ENCODE assay signal across 7 mouse cellular contexts in the genomic region with DNA sequence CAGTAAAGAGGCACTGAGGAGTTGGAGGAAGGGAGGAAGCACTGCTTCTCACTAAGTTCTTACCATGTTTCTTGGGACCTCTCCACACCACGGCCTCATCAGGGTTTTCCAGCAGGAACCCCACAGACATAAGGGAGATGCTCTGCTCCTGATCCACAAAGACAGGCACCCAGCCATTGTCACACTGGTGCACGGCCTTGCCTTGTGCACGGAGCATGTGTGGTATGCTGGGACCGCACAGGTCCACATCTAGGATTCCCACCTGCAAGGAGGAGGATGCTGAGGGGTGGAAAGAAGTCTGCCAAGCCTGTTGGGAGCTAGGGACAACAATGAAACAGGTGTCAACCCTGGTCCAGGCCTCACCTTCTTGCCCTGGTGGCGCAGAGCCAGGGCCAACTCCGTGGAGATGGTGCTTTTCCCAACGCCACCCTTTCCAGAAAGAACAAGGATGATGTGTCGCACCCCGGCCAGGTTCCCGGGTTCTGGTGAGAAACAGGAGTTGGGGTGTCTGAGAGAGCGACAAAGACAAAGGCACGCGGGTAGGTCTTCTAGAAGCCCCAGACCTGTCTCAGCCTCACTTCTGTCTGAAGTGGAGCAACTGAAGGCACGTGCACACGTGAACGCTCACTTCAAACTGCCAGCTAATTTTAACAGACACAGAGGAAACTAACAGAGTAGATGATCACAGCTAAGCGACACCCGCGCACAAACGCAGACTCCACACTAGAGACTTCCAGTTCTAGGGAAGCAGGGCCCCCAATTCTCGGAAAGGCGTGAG. TPM values are rescaled to one million over a fixed set of nuclear protein-coding genes. Genes with fewer than 3 reads are reported as not detected.
DNase-seq lines count a peak whose midpoint lies in the region; ATAC-seq and TF ChIP-seq lines count a peak whose summit lies in the region.

No protein-coding gene starts in this region.

- no peak for TF ChIP-seq CTCF in small intestine, adult 2 months (IDR thresholded peaks at IDR 0.05; ENCODE audit: extremely low read depth, insufficient read length, insufficient replicate concordance, low read depth, low read length)

- ATAC-seq in lung, embryonic 15.5 days (ENCODE audit: borderline replicate concordance, extremely low read depth, low FRiP score, low TSS enrichment): no peak
- no peak; the same call in 1 of the 2 replicates for ATAC-seq in limb, embryonic 11.5 days (ENCODE audit: insufficient number of reproducible peaks, low FRiP score, low TSS enrichment, low read depth)

- H3K4me3 ChIP-seq in lung, embryonic 15.5 days: peak overlapping the region; percentile 66
- peak overlapping the region; percentile 77 for H3K4me3 ChIP-seq in forebrain, embryonic 10.5 days
- peak overlapping the region; percentile 84 for H3K4me3 ChIP-seq in limb, embryonic 11.5 days (ENCODE audit: low read depth, low read length)
- peak overlapping the region; percentile 90 for H3K4me3 ChIP-seq in small intestine, adult 2 months (ENCODE audit: low read depth, low read length)

- H3K27ac ChIP-seq in lung, embryonic 15.5 days: no peak overlapping the region
- peak overlapping the region; percentile 66 for H3K27ac ChIP-seq in forebrain, embryonic 10.5 days
- H3K27ac ChIP-seq in limb, embryonic 11.5 days (replicated peaks; ENCODE audit: low read depth, low read length): no peak overlapping the region
- H3K27ac ChIP-seq in small intestine, adult 2 months (ENCODE audit: insufficient read depth, low read depth, low read length): peak overlapping the region; percentile 9; the same call in 1 of the 2 replicates

- no peak for TF ChIP-seq POLR2A in small intestine, adult 2 months (IDR thresholded peaks at IDR 0.05; ENCODE audit: low read depth, low read length)

- no peaks in the 10 kb centered on the region for H3K27me3 ChIP-seq in lung, embryonic 15.5 days
- H3K27me3 ChIP-seq in forebrain, embryonic 10.5 days (ENCODE audit: poor library complexity, severe bottlenecking): no peaks in the 10 kb centered on the region
- no peaks in the 10 kb centered on the region for H3K27me3 ChIP-seq in limb, embryonic 11.5 days (ENCODE audit: control insufficient read depth, insufficient read depth, low read length)
- no peaks in the 10 kb centered on the region for H3K27me3 ChIP-seq in small intestine, adult 2 months (ENCODE audit: control insufficient read depth, insufficient read depth, low read length)

- H3K9ac ChIP-seq in lung, embryonic 15.5 days: peak overlapping the region; percentile 52
- H3K9ac ChIP-seq in limb, embryonic 11.5 days (ENCODE audit: low read length): peak overlapping the region; percentile 59

- peaks cover 24% of the 10 kb centered on the region for H3K4me1 ChIP-seq in lung, embryonic 15.5 days
- H3K4me1 ChIP-seq in forebrain, embryonic 10.5 days: peaks cover 36% of the 10 kb centered on the region
- peaks cover 15% of the 10 kb centered on the region; the same call in 1 of the 2 replicates for H3K4me1 ChIP-seq in limb, embryonic 11.5 days (ENCODE audit: control insufficient read depth, insufficient read depth, low read length)
- peaks cover 13% of the 10 kb centered on the region for H3K4me1 ChIP-seq in small intestine, adult 2 months (ENCODE audit: control insufficient read depth, insufficient read depth, insufficient read length, low read length)

- peaks cover 6% of the 10 kb centered on the region for H3K36me3 ChIP-seq in lung, embryonic 15.5 days
- H3K36me3 ChIP-seq in forebrain, embryonic 10.5 days (replicated peaks): peaks cover 51% of the 10 kb centered on the region
- peaks cover 10% of the 10 kb centered on the region for H3K36me3 ChIP-seq in limb, embryonic 11.5 days (ENCODE audit: control insufficient read depth, insufficient read depth, low read length)
- peaks cover 21% of the 10 kb centered on the region for H3K36me3 ChIP-seq in small intestine, adult 2 months (ENCODE audit: control insufficient read depth, insufficient read depth, low read length)

- peak overlapping the region; percentile 87 for H3K4me2 ChIP-seq in lung, embryonic 15.5 days
- H3K4me2 ChIP-seq in limb, embryonic 11.5 days (ENCODE audit: low read depth, severe bottlenecking): peak overlapping the region; percentile 88

- 20% methylated on average over 22 of the region's 22 CpGs for WGBS in lung, embryonic 15.5 days
- 26% methylated on average over 22 of the region's 22 CpGs for WGBS in forebrain, embryonic 10.5 days
- 22% methylated on average over 22 of the region's 22 CpGs for WGBS in limb, embryonic 11.5 days
- 15% methylated on average over 22 of the region's 22 CpGs for WGBS in small intestine, adult 2 months

- DNase-seq in lung, postnatal 25 days (ENCODE audit: low spot score): no peak
- no peak for DNase-seq in forebrain, embryonic 10.5 days (ENCODE audit: extremely low spot score, low spot score)
- DNase-seq in limb, embryonic 11.5 days (ENCODE audit: low spot score): no peak
- DNase-seq in urinary bladder, postnatal 14 days (ENCODE audit: low spot score): no peak
- no peak for DNase-seq in gastrocnemius, postnatal 4 days (ENCODE audit: low spot score in 2 of 2)

- no peaks in the 10 kb centered on the region for H3K9me3 ChIP-seq in lung, embryonic 15.5 days
- H3K9me3 ChIP-seq in forebrain, embryonic 10.5 days: no peaks in the 10 kb centered on the region
- no peaks in the 10 kb centered on the region for H3K9me3 ChIP-seq in limb, embryonic 11.5 days (ENCODE audit: control insufficient read depth, low read length)

RNA-seq across cellular contexts. Expression of a gene that starts 0.6 kb away (rescaled TPM):
- polyA plus RNA-seq in lung, embryonic 15.5 days (2015; fragmentation: Nextera tagmentation; extraction: Ambion mirVana): 54.4 and 56.6 TPM in 2 replicates
- 81.3 and 82.5 TPM in 2 replicates for polyA plus RNA-seq in forebrain, embryonic 10.5 days (2016; fragmentation: Nextera tagmentation; extraction: Ambion mirVana)
- 65.1 and 66.0 TPM in 2 replicates for polyA plus RNA-seq in limb, embryonic 11.5 days (2014; fragmentation: Nextera tagmentation; extraction: Ambion mirVana)
- polyA plus RNA-seq in small intestine, adult 2 months (2012; rRNA removed): 33.0 and 39.9 TPM in 2 replicates
- total RNA-seq in gastrocnemius, postnatal 4 days (2021): 10 to 100 TPM; 19.2 to 21.4 TPM

RNA-seq across cellular contexts. Expression of a gene that starts 0.9 kb away (rescaled TPM):
- polyA plus RNA-seq in lung, embryonic 15.5 days (2015; fragmentation: Nextera tagmentation; extraction: Ambion mirVana): 41.7 and 44.2 TPM in 2 replicates
- 42.8 and 45.3 TPM in 2 replicates for polyA plus RNA-seq in forebrain, embryonic 10.5 days (2016; fragmentation: Nextera tagmentation; extraction: Ambion mirVana)
- 36.8 and 42.1 TPM in 2 replicates for polyA plus RNA-seq in limb, embryonic 11.5 days (2014; fragmentation: Nextera tagmentation; extraction: Ambion mirVana)
- polyA plus RNA-seq in small intestine, adult 2 months (2012; rRNA removed): 51.5 and 88.1 TPM in 2 replicates
- 10 to 100 TPM; 29.0 to 32.3 TPM for total RNA-seq in gastrocnemius, postnatal 4 days (2021)

RNA-seq across cellular contexts. Expression of a gene that starts 9.3 kb away (rescaled TPM):
- 28.5 and 30.4 TPM in 2 replicates for polyA plus RNA-seq in lung, embryonic 15.5 days (2015; fragmentation: Nextera tagmentation; extraction: Ambion mirVana)
- polyA plus RNA-seq in forebrain, embryonic 10.5 days (2016; fragmentation: Nextera tagmentation; extraction: Ambion mirVana): 30.3 and 30.4 TPM in 2 replicates
- 20.5 and 20.8 TPM in 2 replicates for polyA plus RNA-seq in limb, embryonic 11.5 days (2014; fragmentation: Nextera tagmentation; extraction: Ambion mirVana)
- polyA plus RNA-seq in small intestine, adult 2 months (2012; rRNA removed): 20.3 and 21.0 TPM in 2 replicates
- total RNA-seq in gastrocnemius, postnatal 4 days (2021): 10 to 100 TPM; 27.8 to 28.0 TPM

RNA-seq across cellular contexts. Expression of a gene that starts 9.4 kb away (rescaled TPM):
- 89.0 and 92.0 TPM in 2 replicates for polyA plus RNA-seq in lung, embryonic 15.5 days (2015; fragmentation: Nextera tagmentation; extraction: Ambion mirVana)
- polyA plus RNA-seq in forebrain, embryonic 10.5 days (2016; fragmentation: Nextera tagmentation; extraction: Ambion mirVana): 100 and 103 TPM in 2 replicates
- 82.3 and 84.8 TPM in 2 replicates for polyA plus RNA-seq in limb, embryonic 11.5 days (2014; fragmentation: Nextera tagmentation; extraction: Ambion mirVana)
- polyA plus RNA-seq in small intestine, adult 2 months (2012; rRNA removed): 244 and 319 TPM in 2 replicates
- total RNA-seq in gastrocnemius, postnatal 4 days (2021): 10 to 100 TPM; 93.0 to 94.7 TPM

RNA-seq across cellular contexts. Expression of a gene that starts 10.8 kb away (rescaled TPM):
- 67.1 and 78.5 TPM in 2 replicates for polyA plus RNA-seq in lung, embryonic 15.5 days (2015; fragmentation: Nextera tagmentation; extraction: Ambion mirVana)
- 50.1 and 51.8 TPM in 2 replicates for polyA plus RNA-seq in forebrain, embryonic 10.5 days (2016; fragmentation: Nextera tagmentation; extraction: Ambion mirVana)
- polyA plus RNA-seq in limb, embryonic 11.5 days (2014; fragmentation: Nextera tagmentation; extraction: Ambion mirVana): 51.5 and 53.0 TPM in 2 replicates
- 29.4 and 52.4 TPM in 2 replicates for polyA plus RNA-seq in small intestine, adult 2 months (2012; rRNA removed)
- 10 to 100 TPM; 10.3 to 14.5 TPM for total RNA-seq in gastrocnemius, postnatal 4 days (2021)

Comparison
In these comparisons a context has a peak if more than half of its experiments do, and no peak if none do; other contexts are left out.
1. H3K27ac ChIP-seq: peak in forebrain, embryonic 10.5 days (single experiment) and small intestine, adult 2 months (single experiment); none in lung, embryonic 15.5 days (single experiment) and limb, embryonic 11.5 days (single experiment).
2. Peak in every context shown above with its lines, with median percentiles within 50 percentile points of each other: H3K4me3 ChIP-seq.